Mouse (Mus musculus): ENCODE data around the gene 1110051M20Rik. TPM values are rescaled to one million over a fixed set of nuclear protein-coding genes. Genes with fewer than 3 reads are reported as not detected.

1110051M20Rik gene
- polyA plus RNA-seq, 1 experiment from 2014 or later: 102 TPM

- ATAC-seq (replicated peaks; ENCODE audit: low FRiP score) (no peak), DNase-seq (ENCODE audit: low spot score) (no peak)
- H3K27me3 ChIP-seq (ENCODE audit: control insufficient read depth, insufficient read depth, low read length): no peaks in the 10 kb centered on the region; the same call in 1 of the 2 replicates
- no peak overlapping the region for H3K9ac ChIP-seq (ENCODE audit: low read length)
- no peak overlapping the region for H3K27ac ChIP-seq (ENCODE audit: low read depth, low read length)
- H3K4me3 ChIP-seq (ENCODE audit: low read depth, low read length): no peak overlapping the region
- 4% methylated on average over 4 of the region's 4 CpGs for WGBS
- H3K36me3 ChIP-seq (ENCODE audit: control insufficient read depth, insufficient read depth, low read length): no peaks in the 10 kb centered on the region
- H3K9me3 ChIP-seq (ENCODE audit: control insufficient read depth, low read length): no peaks in the 10 kb centered on the region
- H3K4me1 ChIP-seq (replicated peaks; ENCODE audit: control insufficient read depth, insufficient read depth, low read length): peaks cover 13% of the 10 kb centered on the region; the same call in 1 of the 2 replicates
- no peak overlapping the region for H3K4me2 ChIP-seq (ENCODE audit: low read depth, low read length, severe bottlenecking)
These were observed 11.3 kb upstream of the 1110051M20Rik start for GRCm38 (mm10) chr2:91455826-91456225.

GRCm38 (mm10) chr2:91454434-91454833 is 9.9 kb upstream of the 1110051M20Rik start:
- DNase-seq (ENCODE audit: low spot score) (no peak), ATAC-seq (replicated peaks; ENCODE audit: low FRiP score) (no peak)
- no peak overlapping the region for H3K27ac ChIP-seq (ENCODE audit: low read depth, low read length)
- no peak overlapping the region for H3K4me3 ChIP-seq (ENCODE audit: low read depth, low read length)
- no peak overlapping the region for H3K4me2 ChIP-seq (ENCODE audit: low read depth, low read length, severe bottlenecking)
- WGBS: 87% methylated on average over 3 of the region's 3 CpGs
- peaks cover 12% of the 10 kb centered on the region; the same call in 1 of the 2 replicates for H3K4me1 ChIP-seq (replicated peaks; ENCODE audit: control insufficient read depth, insufficient read depth, low read length)
- H3K36me3 ChIP-seq (ENCODE audit: control insufficient read depth, insufficient read depth, low read length): no peaks in the 10 kb centered on the region
- no peaks in the 10 kb centered on the region; the same call in 1 of the 2 replicates for H3K27me3 ChIP-seq (ENCODE audit: control insufficient read depth, insufficient read depth, low read length)
- no peak overlapping the region for H3K9ac ChIP-seq (ENCODE audit: low read length)
- no peaks in the 10 kb centered on the region for H3K9me3 ChIP-seq (ENCODE audit: control insufficient read depth, low read length)

- H3K9me3 ChIP-seq (ENCODE audit: control insufficient read depth, low read length): no peaks in the 10 kb centered on the region
- no peak overlapping the region for H3K4me3 ChIP-seq (ENCODE audit: low read depth, low read length)
- H3K36me3 ChIP-seq (ENCODE audit: control insufficient read depth, insufficient read depth, low read length): no peaks in the 10 kb centered on the region
- no peak overlapping the region for H3K27ac ChIP-seq (ENCODE audit: low read depth, low read length)
- ATAC-seq (replicated peaks; ENCODE audit: low FRiP score) (no peak), DNase-seq (ENCODE audit: low spot score) (no peak)
- no peaks in the 10 kb centered on the region; the same call in 1 of the 2 replicates for H3K27me3 ChIP-seq (ENCODE audit: control insufficient read depth, insufficient read depth, low read length)
- no peak overlapping the region for H3K4me2 ChIP-seq (ENCODE audit: low read depth, low read length, severe bottlenecking)
- H3K9ac ChIP-seq (ENCODE audit: low read length): no peak overlapping the region
- H3K4me1 ChIP-seq (replicated peaks; ENCODE audit: control insufficient read depth, insufficient read depth, low read length): peaks cover 9% of the 10 kb centered on the region; the same call in 1 of the 2 replicates
- 86% methylated on average over 9 of the region's 9 CpGs for WGBS
These were observed 8.9 kb upstream of the 1110051M20Rik start for GRCm38 (mm10) chr2:91453231-91454075.

- 74% methylated on average over 8 of the region's 8 CpGs for WGBS
- no peak overlapping the region for H3K9ac ChIP-seq (ENCODE audit: low read length)
These were observed 8.2 kb upstream of the 1110051M20Rik start for GRCm38 (mm10) chr2:91452658-91453057.

GRCm38 (mm10) chr2:91450316-91450715 is 5.8 kb upstream of the 1110051M20Rik start:
- no peaks in the 10 kb centered on the region for H3K9me3 ChIP-seq (ENCODE audit: control insufficient read depth, low read length)
- H3K27me3 ChIP-seq (ENCODE audit: control insufficient read depth, insufficient read depth, low read length): no peaks in the 10 kb centered on the region; the same call in 1 of the 2 replicates
- no peak overlapping the region for H3K4me2 ChIP-seq (ENCODE audit: low read depth, low read length, severe bottlenecking)
- H3K27ac ChIP-seq (ENCODE audit: low read depth, low read length): no peak overlapping the region
- ATAC-seq (replicated peaks; ENCODE audit: low FRiP score): no peak
- H3K9ac ChIP-seq (ENCODE audit: low read length): no peak overlapping the region
- H3K36me3 ChIP-seq (ENCODE audit: control insufficient read depth, insufficient read depth, low read length): no peaks in the 10 kb centered on the region
- H3K4me1 ChIP-seq (replicated peaks; ENCODE audit: control insufficient read depth, insufficient read depth, low read length): no peaks in the 10 kb centered on the region; the same call in 1 of the 2 replicates
- no peak overlapping the region for H3K4me3 ChIP-seq (ENCODE audit: low read depth, low read length)
- no peak for DNase-seq (ENCODE audit: low spot score)
- 74% methylated on average over 9 of the region's 9 CpGs for WGBS

More at GRCm38 (mm10) chr2:91452658-91453057, 8.2 kb upstream of the 1110051M20Rik start:
- no peaks in the 10 kb centered on the region for H3K9me3 ChIP-seq (ENCODE audit: control insufficient read depth, low read length)
- H3K4me2 ChIP-seq (ENCODE audit: low read depth, low read length, severe bottlenecking): no peak overlapping the region
- DNase-seq (ENCODE audit: low spot score) (no peak), ATAC-seq (replicated peaks; ENCODE audit: low FRiP score) (no peak)
- H3K36me3 ChIP-seq (ENCODE audit: control insufficient read depth, insufficient read depth, low read length): no peaks in the 10 kb centered on the region
- peaks cover 7% of the 10 kb centered on the region; the same call in 1 of the 2 replicates for H3K4me1 ChIP-seq (replicated peaks; ENCODE audit: control insufficient read depth, insufficient read depth, low read length)
- H3K27me3 ChIP-seq (ENCODE audit: control insufficient read depth, insufficient read depth, low read length): no peaks in the 10 kb centered on the region; the same call in 1 of the 2 replicates
- H3K27ac ChIP-seq (ENCODE audit: low read depth, low read length): no peak overlapping the region
- H3K4me3 ChIP-seq (ENCODE audit: low read depth, low read length): no peak overlapping the region

- Histone ChIP-seq H3K27ac (ENCODE audit: low read depth, low read length) (no peak overlapping the region), H3K9ac (ENCODE audit: low read length) (no peak overlapping the region), H3K4me2 (ENCODE audit: low read depth, low read length, severe bottlenecking) (no peak overlapping the region), H3K9me3 (ENCODE audit: control insufficient read depth, low read length) (no peaks in the 10 kb centered on the region), H3K36me3 (ENCODE audit: control insufficient read depth, insufficient read depth, low read length) (no peaks in the 10 kb centered on the region), H3K4me3 (ENCODE audit: low read depth, low read length) (no peak overlapping the region), H3K4me1 (replicated peaks; ENCODE audit: control insufficient read depth, insufficient read depth, low read length) (no peaks in the 10 kb centered on the region), H3K27me3 (ENCODE audit: control insufficient read depth, insufficient read depth, low read length) (no peaks in the 10 kb centered on the region; the same call in 1 of the 2 replicates)
- 60% methylated on average over 1 of the region's 1 CpGs for WGBS
- DNase-seq (ENCODE audit: low spot score) (no peak), ATAC-seq (replicated peaks; ENCODE audit: low FRiP score) (no peak)
These were observed 5.2 kb upstream of the 1110051M20Rik start for GRCm38 (mm10) chr2:91449662-91450061.

GRCm38 (mm10) chr2:91442241-91442640 is 2.3 kb downstream of the 1110051M20Rik start:
- DNase-seq (ENCODE audit: low spot score) (no peak), ATAC-seq (replicated peaks; ENCODE audit: low FRiP score) (no peak)
- no peaks in the 10 kb centered on the region for H3K27me3 ChIP-seq (ENCODE audit: control insufficient read depth, insufficient read depth, low read length)
- no peak overlapping the region for H3K9ac ChIP-seq (ENCODE audit: low read length)
- no peak overlapping the region for H3K27ac ChIP-seq (ENCODE audit: low read depth, low read length)
- no peak overlapping the region for H3K4me3 ChIP-seq (ENCODE audit: low read depth, low read length)
- H3K36me3 ChIP-seq (ENCODE audit: control insufficient read depth, insufficient read depth, low read length): no peaks in the 10 kb centered on the region
- peaks cover 2% of the 10 kb centered on the region; the same call in 1 of the 2 replicates for H3K4me1 ChIP-seq (replicated peaks; ENCODE audit: control insufficient read depth, insufficient read depth, low read length)
- H3K9me3 ChIP-seq (ENCODE audit: control insufficient read depth, low read length): no peaks in the 10 kb centered on the region
- 76% methylated on average over 1 of the region's 1 CpGs for WGBS
- no peak overlapping the region for H3K4me2 ChIP-seq (ENCODE audit: low read depth, low read length, severe bottlenecking)

- H3K4me3 ChIP-seq (ENCODE audit: low read depth, low read length): no peak overlapping the region
- 79% methylated on average over 2 of the region's 2 CpGs for WGBS
- H3K9ac ChIP-seq (ENCODE audit: low read length): no peak overlapping the region
- H3K36me3 ChIP-seq (ENCODE audit: control insufficient read depth, insufficient read depth, low read length): no peaks in the 10 kb centered on the region
- H3K27ac ChIP-seq (ENCODE audit: low read depth, low read length): no peak overlapping the region
- no peaks in the 10 kb centered on the region for H3K27me3 ChIP-seq (ENCODE audit: control insufficient read depth, insufficient read depth, low read length)
- H3K4me2 ChIP-seq (ENCODE audit: low read depth, low read length, severe bottlenecking): no peak overlapping the region
- DNase-seq (ENCODE audit: low spot score): no peak
- peaks cover 2% of the 10 kb centered on the region; the same call in 1 of the 2 replicates for H3K4me1 ChIP-seq (replicated peaks; ENCODE audit: control insufficient read depth, insufficient read depth, low read length)
- no peaks in the 10 kb centered on the region for H3K9me3 ChIP-seq (ENCODE audit: control insufficient read depth, low read length)
- ATAC-seq (replicated peaks; ENCODE audit: low FRiP score): no peak
These were observed 2.8 kb downstream of the 1110051M20Rik start for GRCm38 (mm10) chr2:91441715-91442114.
